Mouse (Mus musculus) midbrain, embryonic 15.5 days (tissue): Measurements from ENCODE around the gene Msrb3. TPM values are rescaled to one million over a fixed set of nuclear protein-coding genes. Genes with fewer than 3 reads are reported as not detected.
A peak's percentile ranks its signal among the peaks of the same experiment; 100 is the strongest.

Experiments used
- ATAC-seq: fragments of 200-750 bp; cut with Nextera tagmentation; replicated peaks from 2 replicates; pipeline ENCODE4 v1.8.0; 2017; ENCODE audit warnings: moderate TSS enrichment
- H3K27ac ChIP-seq: fragments of 300-500 bp; sonication (generic); 2 replicates; pipeline ENCODE4 v1.5.1; 2015; ENCODE audit warnings: mild to moderate bottlenecking, inconsistent platforms
- H3K27me3 ChIP-seq: fragments of 300-500 bp; sonication (generic); replicated peaks from 2 replicates; pipeline ENCODE4 v1.6.1; 2015; ENCODE audit warnings: inconsistent platforms
- H3K36me3 ChIP-seq: fragments of 300-500 bp; sonication (generic); replicated peaks from 2 replicates; pipeline ENCODE4 v1.6.1; 2015; ENCODE audit warnings: inconsistent platforms
- H3K4me1 ChIP-seq: fragments of 300-500 bp; sonication (generic); 2 replicates; pipeline ENCODE4 v1.6.1; 2015; ENCODE audit warnings: inconsistent platforms
- H3K4me2 ChIP-seq: fragments of 300-500 bp; sonication (generic); 2 replicates; pipeline ENCODE4 v1.6.1; 2015; ENCODE audit warnings: inconsistent platforms, mild to moderate bottlenecking, moderate library complexity
- H3K4me3 ChIP-seq: fragments of 300-500 bp; sonication (generic); 2 replicates; pipeline ENCODE4 v1.5.1; 2015; ENCODE audit warnings: mild to moderate bottlenecking, inconsistent platforms
- H3K9ac ChIP-seq: fragments of 300-500 bp; sonication (generic); 2 replicates; pipeline ENCODE4 v1.6.1; 2015; ENCODE audit warnings: mild to moderate bottlenecking, inconsistent platforms
- H3K9me3 ChIP-seq: fragments of 300-500 bp; sonication (generic); 2 replicates; pipeline ENCODE4 v1.6.1; 2016; ENCODE audit warnings: inconsistent platforms
- WGBS: fragments of 180-500 bp; shearing (Covaris S2); methylation state at CpG from one replicate; pipeline ENCODE4 v1.1.7; 2015; ENCODE audit warnings: mixed read lengths; 5-methylcytosine and 5-hydroxymethylcytosine counted together
- polyA plus RNA-seq: library from polyadenylated mRNA; unstranded; fragments of >200 nt; fragmentation: Nextera tagmentation; extraction: Ambion mirVana; gene quantifications from 2 replicates; pipeline ENCODE4 v1.2.1, GENCODE M21; 2015

Msrb3 gene
- polyA plus RNA-seq = 0.84 and 1.4 TPM in 2 replicates

- Histone ChIP-seq H3K4me2 (peak within 1 kb of the TSS; percentile 99), H3K4me3 (peak within 1 kb of the TSS; percentile 56), H3K27me3 (peaks cover 15% of the 10 kb centered on the region), H3K9me3 (no peaks in the 10 kb centered on the region), H3K4me1 (peaks cover 9% of the 10 kb centered on the region), H3K9ac (peak within 1 kb of the TSS; percentile 48), H3K27ac (no peak within 1 kb of the TSS), H3K36me3 (no peaks in the 10 kb centered on the region)
- peak; percentile 83 for ATAC-seq
- WGBS = 2% methylated on average over 60 of the region's 64 CpGs
These were observed at the start of gene Msrb3 for GRCm38 (mm10) chr10:120898785-120899762. Gene Msrb3, minus strand, starts transcription at chr10:120899101.

- H3K36me3 ChIP-seq = no peaks in the 10 kb centered on the region
- H3K4me3 ChIP-seq = no peak overlapping the region
- no peaks in the 10 kb centered on the region for H3K27me3 ChIP-seq
- ATAC-seq = no peak
- H3K9me3 ChIP-seq = no peaks in the 10 kb centered on the region
- H3K9ac ChIP-seq = no peak overlapping the region
- WGBS = 92% methylated on average over 2 of the region's 2 CpGs
- H3K27ac ChIP-seq = no peak overlapping the region
- H3K4me2 ChIP-seq = no peak overlapping the region
- H3K4me1 ChIP-seq = peaks cover 2% of the 10 kb centered on the region
These were observed 49.6 kb upstream of the Msrb3 start for GRCm38 (mm10) chr10:120948461-120948860.

- WGBS = 96% methylated on average over 2 of the region's 2 CpGs
- Histone ChIP-seq H3K4me1 (no peaks in the 10 kb centered on the region; the same call in 1 of the 2 replicates), H3K36me3 (no peaks in the 10 kb centered on the region), H3K27me3 (no peaks in the 10 kb centered on the region), H3K9me3 (no peaks in the 10 kb centered on the region), H3K4me3 (no peak overlapping the region), H3K9ac (no peak overlapping the region), H3K4me2 (no peak overlapping the region), H3K27ac (no peak overlapping the region)
- ATAC-seq = no peak
These were observed 48.9 kb upstream of the Msrb3 start for GRCm38 (mm10) chr10:120947842-120948241.

GRCm38 (mm10) chr10:120946847-120947246, 47.9 kb upstream of the Msrb3 start:
- Histone ChIP-seq H3K4me2 (no peak overlapping the region), H3K27ac (no peak overlapping the region), H3K36me3 (no peaks in the 10 kb centered on the region), H3K27me3 (no peaks in the 10 kb centered on the region), H3K9ac (no peak overlapping the region), H3K4me1 (no peaks in the 10 kb centered on the region), H3K4me3 (no peak overlapping the region), H3K9me3 (no peaks in the 10 kb centered on the region)
- WGBS = 82% methylated on average over 5 of the region's 5 CpGs
- ATAC-seq = no peak

DNA sequence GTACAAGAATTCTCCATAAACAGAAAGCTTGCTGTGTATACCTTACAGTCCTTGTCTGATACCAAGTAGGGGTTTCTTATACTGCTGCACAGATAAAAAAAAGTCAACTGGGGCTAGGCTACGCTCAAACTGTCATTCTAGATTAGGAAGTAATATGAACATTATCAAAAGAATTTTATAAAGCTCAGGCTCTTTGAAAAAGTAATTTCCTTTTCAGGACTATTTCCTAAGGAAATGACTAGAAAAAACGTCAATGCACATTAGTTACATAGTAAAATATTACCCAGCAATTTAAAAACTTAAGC, 40.0 kb upstream of the Msrb3 start:
- H3K4me1 ChIP-seq = no peaks in the 10 kb centered on the region
- no peak overlapping the region for H3K27ac ChIP-seq
- no peak overlapping the region for H3K4me2 ChIP-seq
- 80% methylated on average over 2 of the region's 2 CpGs for WGBS
- H3K9ac ChIP-seq = no peak overlapping the region
- H3K4me3 ChIP-seq = no peak overlapping the region
- ATAC-seq = no peak
- H3K27me3 ChIP-seq = no peaks in the 10 kb centered on the region
- H3K9me3 ChIP-seq = no peaks in the 10 kb centered on the region
- no peaks in the 10 kb centered on the region for H3K36me3 ChIP-seq

- Histone ChIP-seq H3K9ac (no peak overlapping the region), H3K9me3 (no peaks in the 10 kb centered on the region), H3K27me3 (no peaks in the 10 kb centered on the region), H3K36me3 (no peaks in the 10 kb centered on the region), H3K4me3 (no peak overlapping the region), H3K27ac (no peak overlapping the region), H3K4me2 (no peak overlapping the region), H3K4me1 (no peaks in the 10 kb centered on the region)
- ATAC-seq = no peak
- WGBS = 52% methylated on average over 19 of the region's 19 CpGs
These were observed 39.4 kb upstream of the Msrb3 start for GRCm38 (mm10) chr10:120938077-120938903.

DNA sequence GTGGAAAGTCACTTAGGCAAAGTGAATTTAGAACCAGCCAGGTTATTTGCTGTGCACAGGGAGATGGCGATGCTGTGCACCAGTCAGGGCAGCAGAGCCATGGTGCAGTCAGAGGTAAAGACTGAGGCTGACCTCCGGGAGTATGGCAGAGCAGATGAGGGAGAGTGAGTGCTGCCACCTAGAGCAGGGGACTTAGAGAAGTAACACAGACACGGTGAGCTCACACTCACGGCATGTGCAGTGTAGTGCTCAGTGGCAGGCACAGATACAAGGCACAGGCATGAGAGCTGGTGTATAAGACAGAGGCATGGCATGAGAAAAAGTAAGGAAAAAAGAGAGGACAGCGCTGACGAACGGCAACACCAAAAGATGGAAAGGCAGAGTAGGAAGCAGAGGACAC, 30.6 kb upstream of the Msrb3 start:
- H3K27ac ChIP-seq = no peak overlapping the region
- 76% methylated on average over 7 of the region's 7 CpGs for WGBS
- H3K4me1 ChIP-seq = no peaks in the 10 kb centered on the region
- H3K9me3 ChIP-seq = no peaks in the 10 kb centered on the region
- H3K27me3 ChIP-seq = no peaks in the 10 kb centered on the region
- no peak overlapping the region for H3K4me2 ChIP-seq
- H3K9ac ChIP-seq = no peak overlapping the region
- H3K36me3 ChIP-seq = no peaks in the 10 kb centered on the region
- no peak overlapping the region for H3K4me3 ChIP-seq
- ATAC-seq = no peak

DNA sequence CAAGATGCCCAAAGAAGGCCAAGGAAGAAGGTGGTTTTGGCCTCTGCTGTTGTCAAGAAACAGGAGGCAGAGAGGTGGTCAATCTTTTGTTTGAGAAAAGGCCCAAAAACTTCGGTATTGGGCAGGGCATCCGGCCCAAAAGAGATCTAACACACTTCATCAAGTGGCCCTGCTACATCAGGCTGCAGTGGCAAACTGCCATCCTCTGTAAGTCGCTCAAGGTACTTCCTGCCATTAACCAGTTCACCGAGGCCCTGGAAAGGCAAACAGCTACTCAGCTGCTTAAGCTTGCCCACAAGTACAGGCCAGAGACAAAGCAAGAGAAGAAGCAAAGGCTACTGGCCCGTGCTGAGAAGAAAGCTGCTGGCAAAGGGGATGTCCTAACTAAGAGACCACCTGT, 29.3 kb upstream of the Msrb3 start:
- no peak for ATAC-seq
- no peak overlapping the region for H3K4me3 ChIP-seq
- no peaks in the 10 kb centered on the region for H3K36me3 ChIP-seq
- H3K9ac ChIP-seq = no peak overlapping the region
- H3K4me2 ChIP-seq = no peak overlapping the region
- no peak overlapping the region for H3K27ac ChIP-seq
- WGBS = 86% methylated on average over 5 of the region's 5 CpGs
- H3K4me1 ChIP-seq = no peaks in the 10 kb centered on the region
- H3K9me3 ChIP-seq = no peaks in the 10 kb centered on the region
- H3K27me3 ChIP-seq = no peaks in the 10 kb centered on the region

DNA sequence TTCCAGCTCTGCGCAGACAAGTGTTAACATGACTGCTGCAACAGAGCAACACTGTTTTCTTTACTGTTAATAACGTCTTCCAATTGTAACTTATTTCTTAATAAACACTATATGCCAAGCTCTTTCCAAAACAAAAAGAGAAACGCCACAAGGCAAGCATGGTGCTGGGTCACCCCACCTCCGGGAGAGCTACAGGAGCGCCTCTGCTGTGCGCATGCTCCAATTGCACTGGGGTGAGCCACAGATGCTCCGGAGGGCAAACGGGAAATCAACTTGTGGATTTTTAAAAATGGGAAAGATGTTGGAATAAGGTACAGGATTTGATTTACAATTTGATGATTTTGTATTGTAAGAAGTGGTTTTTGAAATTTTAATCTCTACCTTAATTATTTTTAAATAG, 27.3 kb upstream of the Msrb3 start:
- Histone ChIP-seq H3K9ac (no peak overlapping the region), H3K4me2 (no peak overlapping the region), H3K4me1 (no peaks in the 10 kb centered on the region), H3K27ac (no peak overlapping the region), H3K36me3 (no peaks in the 10 kb centered on the region), H3K4me3 (no peak overlapping the region), H3K27me3 (no peaks in the 10 kb centered on the region), H3K9me3 (no peaks in the 10 kb centered on the region)
- 94% methylated on average over 8 of the region's 8 CpGs for WGBS
- no peak for ATAC-seq

DNA sequence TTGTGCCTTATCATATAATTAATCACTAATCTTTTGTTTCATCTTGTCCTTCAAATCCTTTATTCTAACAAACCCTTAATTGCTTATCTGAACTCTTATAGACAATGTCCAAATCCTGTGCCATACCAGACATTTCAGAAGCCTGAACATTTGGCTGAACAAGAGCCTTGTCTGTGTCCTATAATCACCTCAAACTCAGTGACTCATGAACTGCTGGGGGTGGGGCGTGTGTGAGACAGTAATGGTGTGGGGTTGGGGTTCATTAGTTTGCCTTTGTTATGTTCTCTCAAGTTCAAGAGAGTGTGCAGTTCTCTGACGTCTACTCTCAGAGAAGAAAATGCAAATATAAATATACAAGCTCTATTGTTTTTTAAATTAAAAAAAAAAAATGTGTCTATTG, 22.6 kb upstream of the Msrb3 start:
- no peak overlapping the region for H3K4me3 ChIP-seq

GRCm38 (mm10) chr10:120920604-120921003, 21.7 kb upstream of the Msrb3 start:
- no peaks in the 10 kb centered on the region for H3K4me1 ChIP-seq
- H3K4me3 ChIP-seq = no peak overlapping the region
- no peaks in the 10 kb centered on the region for H3K9me3 ChIP-seq
- H3K27me3 ChIP-seq = no peaks in the 10 kb centered on the region
- H3K27ac ChIP-seq = no peak overlapping the region
- WGBS = 82% methylated on average over 11 of the region's 11 CpGs
- no peaks in the 10 kb centered on the region for H3K36me3 ChIP-seq
- H3K9ac ChIP-seq = no peak overlapping the region
- H3K4me2 ChIP-seq = no peak overlapping the region
- ATAC-seq = no peak

More for the DNA sequence above, 22.6 kb upstream of the Msrb3 start:
- Histone ChIP-seq H3K27me3 (no peaks in the 10 kb centered on the region), H3K4me2 (no peak overlapping the region), H3K9ac (no peak overlapping the region), H3K9me3 (no peaks in the 10 kb centered on the region), H3K36me3 (no peaks in the 10 kb centered on the region), H3K4me1 (no peaks in the 10 kb centered on the region), H3K27ac (no peak overlapping the region)
- WGBS = 78% methylated on average over 2 of the region's 2 CpGs
- no peak for ATAC-seq

GRCm38 (mm10) chr10:120916250-120916649, 17.3 kb upstream of the Msrb3 start:
- no peaks in the 10 kb centered on the region for H3K4me1 ChIP-seq
- no peak overlapping the region for H3K9ac ChIP-seq
- H3K27me3 ChIP-seq = no peaks in the 10 kb centered on the region
- no peaks in the 10 kb centered on the region for H3K36me3 ChIP-seq
- no peak overlapping the region for H3K27ac ChIP-seq
- H3K4me2 ChIP-seq = no peak overlapping the region
- H3K4me3 ChIP-seq = no peak overlapping the region
- 91% methylated on average over 5 of the region's 5 CpGs for WGBS
- ATAC-seq = no peak
- H3K9me3 ChIP-seq = no peaks in the 10 kb centered on the region
